In the genomic region with DNA sequence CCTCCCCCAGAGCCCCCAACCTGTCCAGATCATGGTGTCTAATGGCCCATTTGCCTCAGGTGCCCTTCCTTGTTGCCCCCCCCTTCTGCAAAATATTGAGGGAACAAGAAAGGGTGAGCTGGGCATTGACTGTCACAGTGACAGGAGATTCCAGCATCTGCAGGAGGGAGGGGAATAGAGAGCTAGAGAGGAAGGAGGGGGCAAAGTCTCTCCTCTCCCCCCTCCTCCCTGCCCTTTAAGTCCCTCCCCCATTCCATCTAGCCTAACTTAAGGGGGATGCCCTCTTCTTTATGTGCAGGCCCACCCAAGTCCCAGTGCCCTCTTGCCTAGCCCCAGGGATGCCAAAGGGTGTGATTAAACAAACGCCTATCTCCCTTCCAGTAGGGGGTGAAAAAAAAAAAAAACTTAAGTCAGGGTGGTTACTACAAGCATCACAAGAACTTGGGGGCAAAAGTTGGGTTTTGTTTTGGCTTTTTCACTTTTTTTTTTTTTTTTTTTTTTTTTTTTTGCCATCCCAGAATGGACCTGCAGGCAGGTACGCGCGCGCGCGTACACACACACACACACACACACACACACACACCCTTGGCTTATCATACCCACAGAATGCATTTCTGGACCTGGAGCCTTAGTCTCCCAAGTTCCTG, we compare ENCODE assay signal across 11 mouse cellular contexts.
A peak's percentile ranks its signal among the peaks of the same experiment; 100 is the strongest.
DNase-seq lines count a peak whose midpoint lies in the region; ATAC-seq and TF ChIP-seq lines count a peak whose summit lies in the region.
"Had no signal": no experiment of that assay in that cellular context is flagged by ENCODE, and none has a peak within 500 bp of the region (broad histone marks: within the 10 kb centered on the region; RNA-seq: fewer than 3 reads in every experiment).

No protein-coding gene starts in this region.

- no peaks in the 10 kb centered on the region for H3K36me3 ChIP-seq in embryonic facial prominence, embryonic 15.5 days
- no peaks in the 10 kb centered on the region for H3K36me3 ChIP-seq in hindbrain, embryonic 13.5 days
- H3K36me3 ChIP-seq in neural tube, embryonic 12.5 days: no peaks in the 10 kb centered on the region
- H3K36me3 ChIP-seq: lung, embryonic 15.5 days had no signal

- peak overlapping the region; percentile 77 for H3K4me3 ChIP-seq in left cerebral cortex, adult 2 months
- H3K4me3 ChIP-seq in embryonic facial prominence, embryonic 15.5 days (replicated peaks): peak overlapping the region; percentile 21; the same call in 1 of the 2 replicates
- H3K4me3 ChIP-seq in hindbrain, embryonic 13.5 days: peak overlapping the region; percentile 49
- H3K4me3 ChIP-seq in neural tube, embryonic 12.5 days: peak overlapping the region; percentile 24

- peaks cover 99% of the 10 kb centered on the region for H3K27me3 ChIP-seq in embryonic facial prominence, embryonic 15.5 days
- peaks cover 78% of the 10 kb centered on the region for H3K27me3 ChIP-seq in hindbrain, embryonic 13.5 days
- peaks cover 88% of the 10 kb centered on the region for H3K27me3 ChIP-seq in neural tube, embryonic 12.5 days (replicated peaks)

- H3K9me3 ChIP-seq in embryonic facial prominence, embryonic 15.5 days (replicated peaks): no peaks in the 10 kb centered on the region
- no peaks in the 10 kb centered on the region for H3K9me3 ChIP-seq in hindbrain, embryonic 13.5 days
- no peaks in the 10 kb centered on the region for H3K9me3 ChIP-seq in neural tube, embryonic 12.5 days
- H3K9me3 ChIP-seq: lung, embryonic 15.5 days had no signal

- WGBS in embryonic facial prominence, embryonic 15.5 days: 0% methylated on average over 7 of the region's 7 CpGs
- WGBS in hindbrain, embryonic 13.5 days: 1% methylated on average over 7 of the region's 7 CpGs
- whole genome bisulfite sequencing in neural tube, embryonic 12.5 days: 2% methylated on average over 7 of the region's 7 CpGs

- no peak for TF ChIP-seq CTCF in left cerebral cortex, adult 2 months (IDR thresholded peaks at IDR 0.05)

- peak overlapping the region; percentile 39; the same call in 1 of the 2 replicates for H3K4me2 ChIP-seq in embryonic facial prominence, embryonic 15.5 days (replicated peaks)
- peak overlapping the region; percentile 84 for H3K4me2 ChIP-seq in hindbrain, embryonic 13.5 days
- peak overlapping the region; percentile 52 for H3K4me2 ChIP-seq in neural tube, embryonic 12.5 days (replicated peaks)

- intact Hi-C loops in left cerebral cortex, adult 2 months (cut with DNase I): loop anchor here (2.0 kb wide), 1 partner anchor 120 kb away; no protein-coding TSS in a partner anchor

- no peak overlapping the region for H3K9ac ChIP-seq in embryonic facial prominence, embryonic 15.5 days
- H3K9ac ChIP-seq in hindbrain, embryonic 13.5 days: no peak overlapping the region
- no peak overlapping the region for H3K9ac ChIP-seq in neural tube, embryonic 12.5 days
- H3K9ac ChIP-seq: lung, embryonic 15.5 days had no signal

- DNase-seq in left cerebral cortex, adult 2 months (ENCODE audit: extremely low spot score in 1 of 2, low spot score in 2 of 2): no peak
- DNase-seq in left cerebral cortex, adult 9 months (ENCODE audit: low spot score in 2 of 2): no peak
- no peak for DNase-seq in adrenal gland, adult 2 months
- DNase-seq in adrenal gland, adult 18-20 months (ENCODE audit: low spot score in 2 of 2): no peak
- no peak for DNase-seq in urinary bladder, postnatal 4 days (ENCODE audit: low spot score in 2 of 2)
- DNase-seq: thymus, adult 18-20 months had no signal

- ATAC-seq in embryonic facial prominence, embryonic 15.5 days (ENCODE audit: insufficient number of reproducible peaks, low FRiP score, low TSS enrichment, low read depth): no peak
- no peak for ATAC-seq in hindbrain, embryonic 13.5 days (ENCODE audit: low FRiP score)
- ATAC-seq in neural tube, embryonic 12.5 days (ENCODE audit: low FRiP score, low read depth): no peak
- ATAC-seq: Patski had no signal

- peaks cover 28% of the 10 kb centered on the region for H3K4me1 ChIP-seq in embryonic facial prominence, embryonic 15.5 days
- peaks cover 69% of the 10 kb centered on the region for H3K4me1 ChIP-seq in hindbrain, embryonic 13.5 days (replicated peaks)
- peaks cover 32% of the 10 kb centered on the region for H3K4me1 ChIP-seq in neural tube, embryonic 12.5 days

- peak overlapping the region; percentile 97 for H3K27ac ChIP-seq in left cerebral cortex, adult 2 months
- H3K27ac ChIP-seq in embryonic facial prominence, embryonic 15.5 days (replicated peaks): no peak overlapping the region
- H3K27ac ChIP-seq in hindbrain, embryonic 13.5 days: no peak overlapping the region
- H3K27ac ChIP-seq in neural tube, embryonic 12.5 days: no peak overlapping the region
- H3K27ac ChIP-seq: lung, embryonic 15.5 days had no signal

Comparison
In these comparisons a context has a peak if more than half of its experiments do, and no peak if none do; other contexts are left out.
1. H3K4me3 ChIP-seq: peak in every context shown above with its lines; median percentile 77 in left cerebral cortex, adult 2 months; 49 in hindbrain, embryonic 13.5 days; 24 in neural tube, embryonic 12.5 days; 21 in embryonic facial prominence, embryonic 15.5 days.